In the genomic region with DNA sequence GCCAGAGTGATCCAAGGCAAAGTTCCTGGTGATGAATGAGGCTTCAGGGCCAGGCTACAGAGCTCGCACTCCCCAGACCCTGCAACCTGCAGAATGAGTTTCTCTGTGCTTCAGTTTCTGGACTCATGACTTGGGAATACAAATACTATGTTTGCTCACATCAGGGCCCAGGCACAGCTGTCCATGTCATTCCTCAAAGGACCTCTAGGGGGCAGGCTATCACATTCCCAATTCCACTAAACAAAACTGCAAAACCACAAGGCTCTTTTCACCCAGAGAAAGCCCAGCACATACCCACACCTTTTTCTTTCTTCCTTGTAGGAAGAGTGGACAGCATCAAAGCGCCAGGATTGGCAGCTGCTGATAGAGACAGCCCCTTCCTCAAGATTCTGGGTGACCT, we compare ENCODE assay signal across 8 mouse cellular contexts.
DNase-seq lines count a peak whose midpoint lies in the region; ATAC-seq and TF ChIP-seq lines count a peak whose summit lies in the region.

No protein-coding gene starts in this region.

- H3K36me3 ChIP-seq in forebrain, embryonic 11.5 days (ENCODE audit: control insufficient read depth, insufficient read depth, low read length) = no peaks in the 10 kb centered on the region
- no peaks in the 10 kb centered on the region for H3K36me3 ChIP-seq in forebrain, embryonic 16.5 days (ENCODE audit: control insufficient read depth, insufficient read depth)
- no peaks in the 10 kb centered on the region for H3K36me3 ChIP-seq in testis, adult 2 months (ENCODE audit: control insufficient read depth, insufficient read depth, low read length)
- H3K36me3 ChIP-seq in forebrain, embryonic 14.5 days (ENCODE audit: control insufficient read depth, insufficient read depth, low read length) = no peaks in the 10 kb centered on the region
- H3K36me3 ChIP-seq in thymus, adult 2 months (ENCODE audit: control insufficient read depth, insufficient read depth, low read length) = no peaks in the 10 kb centered on the region

- H3K4me1 ChIP-seq in forebrain, embryonic 11.5 days (replicated peaks; ENCODE audit: control insufficient read depth, insufficient read depth, low read length) = no peaks in the 10 kb centered on the region
- peaks cover 15% of the 10 kb centered on the region for H3K4me1 ChIP-seq in forebrain, embryonic 16.5 days (replicated peaks; ENCODE audit: control insufficient read depth, insufficient read depth, low read length)
- no peaks in the 10 kb centered on the region for H3K4me1 ChIP-seq in testis, adult 2 months (ENCODE audit: control insufficient read depth, insufficient read depth, low read length)
- H3K4me1 ChIP-seq in forebrain, embryonic 14.5 days (ENCODE audit: control insufficient read depth, insufficient read depth, low read length) = peaks cover 12% of the 10 kb centered on the region
- no peaks in the 10 kb centered on the region for H3K4me1 ChIP-seq in thymus, adult 2 months (replicated peaks; ENCODE audit: control insufficient read depth, insufficient read depth, low read length)

- TF ChIP-seq POLR2A in testis, adult 2 months (IDR thresholded peaks at IDR 0.05; ENCODE audit: control insufficient read depth, low read depth, low read length) = no peak
- no peak for TF ChIP-seq POLR2A in thymus, adult 2 months (IDR thresholded peaks at IDR 0.05; ENCODE audit: control insufficient read depth, extremely low read depth, insufficient read depth, low read length, poor library complexity)

- H3K27ac ChIP-seq in forebrain, embryonic 11.5 days (ENCODE audit: low read depth, low read length) = no peak overlapping the region
- no peak overlapping the region for H3K27ac ChIP-seq in forebrain, embryonic 16.5 days (ENCODE audit: low read length)
- no peak overlapping the region for H3K27ac ChIP-seq in testis, adult 2 months (ENCODE audit: control insufficient read depth, insufficient read depth, low read depth, low read length)
- no peak overlapping the region for H3K27ac ChIP-seq in forebrain, embryonic 14.5 days (ENCODE audit: low read depth, low read length)
- no peak overlapping the region for H3K27ac ChIP-seq in thymus, adult 2 months (ENCODE audit: control insufficient read depth, insufficient read depth, low read length)

- no peaks in the 10 kb centered on the region for H3K27me3 ChIP-seq in forebrain, embryonic 11.5 days (ENCODE audit: control insufficient read depth, insufficient read depth, low read length)
- H3K27me3 ChIP-seq in forebrain, embryonic 16.5 days (replicated peaks; ENCODE audit: control insufficient read depth, insufficient read depth, low read length) = no peaks in the 10 kb centered on the region
- H3K27me3 ChIP-seq in testis, adult 2 months (ENCODE audit: control insufficient read depth, insufficient read depth, low read length) = no peaks in the 10 kb centered on the region
- no peaks in the 10 kb centered on the region for H3K27me3 ChIP-seq in forebrain, embryonic 14.5 days (replicated peaks; ENCODE audit: control insufficient read depth, insufficient read depth, low read length)
- no peaks in the 10 kb centered on the region for H3K27me3 ChIP-seq in thymus, adult 2 months (ENCODE audit: control insufficient read depth, insufficient read depth, low read length)

- H3K9me3 ChIP-seq in forebrain, embryonic 11.5 days (ENCODE audit: control insufficient read depth, low read length) = no peaks in the 10 kb centered on the region
- H3K9me3 ChIP-seq in forebrain, embryonic 16.5 days (ENCODE audit: control insufficient read depth, low read length) = no peaks in the 10 kb centered on the region
- H3K9me3 ChIP-seq in forebrain, embryonic 14.5 days (replicated peaks; ENCODE audit: control insufficient read depth, low read length) = no peaks in the 10 kb centered on the region

- DNase-seq in forebrain, embryonic 11.5 days (ENCODE audit: low spot score) = peak; percentile 71
- DNase-seq in testis, postnatal 14 days (ENCODE audit: low spot score) = no peak
- peak; percentile 61 for DNase-seq in forebrain, embryonic 14.5 days (ENCODE audit: low spot score)
- DNase-seq in layer of hippocampus, adult 8-10 months (ENCODE audit: low spot score in 2 of 2) = peak; percentile 36 to 65
- DNase-seq in mesoderm, embryonic 11.5 days (ENCODE audit: low read depth, low spot score) = peak; percentile 60
- DNase-seq in thymus, adult 2 months = no peak

- peak; percentile 53; the same call in 1 of the 2 replicates for TF ChIP-seq CTCF in testis, adult 2 months (IDR thresholded peaks at IDR 0.05; ENCODE audit: control insufficient read depth, insufficient read depth, insufficient replicate concordance, low read depth, low read length)
- TF ChIP-seq CTCF in thymus, adult 2 months (IDR thresholded peaks at IDR 0.05; ENCODE audit: borderline replicate concordance, control insufficient read depth, extremely low read depth, insufficient read depth, low read length, poor library complexity) = no peak

- WGBS in forebrain, embryonic 11.5 days = 48% methylated on average over 2 of the region's 2 CpGs
- WGBS in forebrain, embryonic 16.5 days = 50% methylated on average over 2 of the region's 2 CpGs
- WGBS in forebrain, embryonic 14.5 days = 41% methylated on average over 2 of the region's 2 CpGs
- WGBS in thymus, adult 2 months = 57% methylated on average over 2 of the region's 2 CpGs

- H3K9ac ChIP-seq in forebrain, embryonic 11.5 days (ENCODE audit: low read length) = no peak overlapping the region
- H3K9ac ChIP-seq in forebrain, embryonic 16.5 days (replicated peaks; ENCODE audit: low read depth, low read length) = no peak overlapping the region
- H3K9ac ChIP-seq in forebrain, embryonic 14.5 days (ENCODE audit: low read length) = no peak overlapping the region

- H3K4me3 ChIP-seq in forebrain, embryonic 11.5 days (ENCODE audit: low read depth, low read length) = no peak overlapping the region
- no peak overlapping the region for H3K4me3 ChIP-seq in forebrain, embryonic 16.5 days (replicated peaks; ENCODE audit: low read length)
- H3K4me3 ChIP-seq in testis, adult 2 months (ENCODE audit: control insufficient read depth, low read depth, low read length) = no peak overlapping the region
- no peak overlapping the region for H3K4me3 ChIP-seq in forebrain, embryonic 14.5 days (ENCODE audit: low read depth, low read length)
- H3K4me3 ChIP-seq in thymus, adult 2 months (ENCODE audit: control insufficient read depth, insufficient read depth, low read length) = no peak overlapping the region

- no peak overlapping the region for H3K4me2 ChIP-seq in forebrain, embryonic 11.5 days (ENCODE audit: low read depth, low read length, severe bottlenecking)
- no peak overlapping the region for H3K4me2 ChIP-seq in forebrain, embryonic 16.5 days (ENCODE audit: low read length)
- H3K4me2 ChIP-seq in forebrain, embryonic 14.5 days (ENCODE audit: low read length) = no peak overlapping the region

- ATAC-seq in forebrain, embryonic 11.5 days (replicated peaks; ENCODE audit: low FRiP score) = no peak
- no peak for ATAC-seq in forebrain, embryonic 16.5 days
- no peak for ATAC-seq in forebrain, embryonic 14.5 days

Comparison
In these comparisons a context has a peak if more than half of its experiments do, and no peak if none do; other contexts are left out.
1. DNase-seq: peak in forebrain, embryonic 11.5 days (single experiment), forebrain, embryonic 14.5 days (single experiment), layer of hippocampus, adult 8-10 months (2 of 2) and mesoderm, embryonic 11.5 days (single experiment); none in testis, postnatal 14 days (single experiment) and thymus, adult 2 months (single experiment).